ENCODE assay signal across 22 mouse cellular contexts in genomic region chr15:78996663-78997062, GRCm38 (mm10). TPM values are rescaled to one million over a fixed set of nuclear protein-coding genes. Genes with fewer than 3 reads are reported as not detected.
DNase-seq lines count a peak whose midpoint lies in the region; ATAC-seq and TF ChIP-seq lines count a peak whose summit lies in the region.
"Had no signal": no experiment of that assay in that cellular context is flagged by ENCODE, and none has a peak within 500 bp of the region (broad histone marks: within the 10 kb centered on the region; RNA-seq: fewer than 3 reads in every experiment).

No protein-coding gene starts in this region.

- no peaks in the 10 kb centered on the region for H3K4me1 ChIP-seq in lung, postnatal 0 days (ENCODE audit: insufficient read depth, low read depth, low read length)
- H3K4me1 ChIP-seq: midbrain, embryonic 15.5 days; stomach, embryonic 15.5 days had no signal

- no peak for TF ChIP-seq EP300 in lung, postnatal 0 days (IDR thresholded peaks at IDR 0.05)

- ATAC-seq in lung, postnatal 0 days, result no peak
- peak; percentile 64 for ATAC-seq in megakaryocyte progenitor cell, adult 5-6 weeks (replicated peaks; ENCODE audit: poor library complexity)
- ATAC-seq: activated CD4-positive, CD25-positive, alpha-beta regulatory T cell, adult 4 months; forebrain, embryonic 14.5 days; midbrain, embryonic 15.5 days; Patski had no signal

- peak; percentile 16 to 49 for DNase-seq in adrenal gland, adult (ENCODE audit: inconsistent age in 2 of 2, low spot score in 1 of 2)
- no peak for DNase-seq in adrenal gland, adult 8-10 months
- peak; percentile 12 for DNase-seq in lung, postnatal 14 days
- no peak for DNase-seq in lung, postnatal 0 days (ENCODE audit: low spot score)
- DNase-seq in thymus, postnatal 36 days, result peak; percentile 39 to 65
- DNase-seq in spleen, postnatal 4 days (ENCODE audit: low spot score in 2 of 2), result no peak
- DNase-seq in left cerebral cortex, adult 18-20 months (ENCODE audit: low spot score in 2 of 2), result no peak
- DNase-seq: cerebellum, postnatal 10 days; kidney, adult 8-10 months; kidney, postnatal 36 days had no signal

- H3K36me3 ChIP-seq in lung, postnatal 0 days (ENCODE audit: insufficient read depth, low read length), result peaks cover 32% of the 10 kb centered on the region

- no peak overlapping the region for H3K27ac ChIP-seq in lung, postnatal 0 days (ENCODE audit: low read length)
- H3K27ac ChIP-seq: hindbrain, embryonic 10.5 days; limb, embryonic 15.5 days; midbrain, embryonic 15.5 days; stomach, embryonic 15.5 days had no signal

- no peaks in the 10 kb centered on the region for H3K9me3 ChIP-seq in lung, postnatal 0 days (ENCODE audit: low read length)
- H3K9me3 ChIP-seq: hindbrain, embryonic 10.5 days; limb, embryonic 15.5 days; megakaryocyte, embryonic 14.5 days; midbrain, embryonic 15.5 days; stomach, embryonic 15.5 days had no signal

- no peak overlapping the region for H3K9ac ChIP-seq in lung, postnatal 0 days (replicated peaks; ENCODE audit: low read depth)
- H3K9ac ChIP-seq: limb, embryonic 15.5 days; midbrain, embryonic 15.5 days; stomach, embryonic 15.5 days had no signal

- no peaks in the 10 kb centered on the region for H3K27me3 ChIP-seq in lung, postnatal 0 days (replicated peaks; ENCODE audit: insufficient read depth, low read length)
- H3K27me3 ChIP-seq: limb, embryonic 15.5 days; megakaryocyte, embryonic 14.5 days; midbrain, embryonic 15.5 days; Patski; stomach, embryonic 15.5 days had no signal

- WGBS in lung, postnatal 0 days, result 79% methylated on average over 3 of the region's 3 CpGs

- TF ChIP-seq CTCF in lung, postnatal 0 days (IDR thresholded peaks at IDR 0.05), result no peak

- H3K4me2 ChIP-seq in lung, postnatal 0 days (replicated peaks; ENCODE audit: low read depth, low read length), result no peak overlapping the region
- H3K4me2 ChIP-seq: limb, embryonic 15.5 days; midbrain, embryonic 15.5 days; stomach, embryonic 15.5 days had no signal

- no peak overlapping the region for H3K4me3 ChIP-seq in lung, postnatal 0 days (ENCODE audit: low read depth, low read length)
- H3K4me3 ChIP-seq: hindbrain, embryonic 10.5 days; limb, embryonic 15.5 days; megakaryocyte, embryonic 14.5 days; midbrain, embryonic 15.5 days; stomach, embryonic 15.5 days had no signal

RNA-seq across cellular contexts. Expression of gene H1f0, which starts 31.6 kb away (rescaled TPM):
- total RNA-seq in adrenal gland, adult 8-10 months (2022), result 100 to 1,000 TPM; 122 to 250 (median 176) TPM
- polyA plus RNA-seq in lung, postnatal 0 days (2015; fragmentation: Nextera tagmentation; extraction: Ambion mirVana), result 263 and 311 TPM in 2 replicates
- 11.1 and 14.5 TPM in 2 replicates for total RNA-seq in megakaryocyte progenitor cell, adult 5-6 weeks (2015)
- 24.3 and 29.0 TPM in 2 replicates for total RNA-seq in megakaryocyte progenitor cell, adult 5-6 weeks (2017)
- total RNA-seq in left cerebral cortex, adult 18-20 months (2021), result 10 to 100 TPM; 79.6 to 93.8 TPM

RNA-seq across cellular contexts. Expression of gene Galr3, which starts 45.0 kb away (rescaled TPM):
- total RNA-seq in adrenal gland, adult 8-10 months (2022), result under 1 TPM in 3 of 4 experiments, not detected in 1; 0.28 to 0.31 (median 0.30) TPM
- polyA plus RNA-seq in lung, postnatal 0 days (2015; fragmentation: Nextera tagmentation; extraction: Ambion mirVana), result 0.12 and 0.14 TPM in 2 replicates
- 0.15 and 0.69 TPM in 2 replicates for total RNA-seq in megakaryocyte progenitor cell, adult 5-6 weeks (2015)
- 0.29 and 0.91 TPM in 2 replicates for total RNA-seq in megakaryocyte progenitor cell, adult 5-6 weeks (2017)
- total RNA-seq in left cerebral cortex, adult 18-20 months (2021), result under 1 TPM; 0.82 to 0.98 TPM
- total RNA-seq: gastrocnemius, postnatal 4 days; neutrophil, adult 5-6 weeks had no signal
- polyA plus RNA-seq: activated CD4-positive, CD25-positive, alpha-beta regulatory T cell, adult 4 months; forebrain, embryonic 14.5 days; heart, embryonic 14.5 days; hindbrain, embryonic 10.5 days; midbrain, embryonic 15.5 days had no signal

RNA-seq across cellular contexts. Expression of gene Triobp, which starts 49.1 kb away (rescaled TPM):
- total RNA-seq in adrenal gland, adult 8-10 months (2022), result 100 to 1,000 TPM; 121 to 175 (median 150) TPM
- polyA plus RNA-seq in lung, postnatal 0 days (2015; fragmentation: Nextera tagmentation; extraction: Ambion mirVana), result 22.5 and 23.9 TPM in 2 replicates
- total RNA-seq in megakaryocyte progenitor cell, adult 5-6 weeks (2015), result 66.0 and 71.4 TPM in 2 replicates
- total RNA-seq in megakaryocyte progenitor cell, adult 5-6 weeks (2017), result 20.7 and 26.0 TPM in 2 replicates
- 10 to 100 TPM; 11.0 to 11.3 TPM for total RNA-seq in left cerebral cortex, adult 18-20 months (2021)

Comparison
In these comparisons a context has a peak if more than half of its experiments do, and no peak if none do; other contexts are left out.
1. DNase-seq: peak in adrenal gland, adult (2 of 2), lung, postnatal 14 days (single experiment) and thymus, postnatal 36 days (2 of 2); none in adrenal gland, adult 8-10 months (single experiment), lung, postnatal 0 days (single experiment), spleen, postnatal 4 days (0 of 2) and left cerebral cortex, adult 18-20 months (0 of 2).